Mouse (Mus musculus) hindbrain, embryonic 14.5 days (tissue): ENCODE results near the gene Rpp14. TPM values are rescaled to one million over a fixed set of nuclear protein-coding genes. Genes with fewer than 3 reads are reported as not detected.
A peak's percentile ranks its signal among the peaks of the same experiment; 100 is the strongest.

Source experiments
- ATAC-seq: fragments of 200-750 bp; cut with Nextera tagmentation; 2 replicates; pipeline ENCODE4 v1.8.0; 2017; ENCODE audit warnings: moderate number of reproducible peaks, mild to moderate bottlenecking, moderate TSS enrichment, moderate library complexity; ENCODE audit not compliant: low FRiP score
- DNase-seq: peaks from one replicate; pipeline ENCODE4 v3.0.0-alpha.2; 2015; ENCODE audit warnings: low spot score
- H3K27ac ChIP-seq: fragments of 300-500 bp; sonication (generic); 2 replicates; pipeline ENCODE4 v1.5.1; 2014; ENCODE audit warnings: mild to moderate bottlenecking, moderate library complexity
- H3K27me3 ChIP-seq: fragments of 300-500 bp; sonication (generic); 2 replicates; pipeline ENCODE4 v1.6.1; 2014; ENCODE audit warnings: mild to moderate bottlenecking, low read length, mixed read lengths; ENCODE audit not compliant: control insufficient read depth, insufficient read depth
- H3K36me3 ChIP-seq: fragments of 300-500 bp; sonication (generic); replicated peaks from 2 replicates; pipeline ENCODE4 v1.6.1; 2014; ENCODE audit not compliant: control insufficient read depth, insufficient read depth
- H3K4me1 ChIP-seq: fragments of 300-500 bp; sonication (generic); replicated peaks from 2 replicates; pipeline ENCODE4 v1.6.1; 2014; ENCODE audit warnings: antibody characterized with exemption, low read length, mixed read lengths; ENCODE audit not compliant: control insufficient read depth, insufficient read depth
- H3K4me2 ChIP-seq: fragments of 300-500 bp; sonication (generic); replicated peaks from 2 replicates; pipeline ENCODE4 v1.6.1; 2014; ENCODE audit warnings: mild to moderate bottlenecking, moderate library complexity
- H3K4me3 ChIP-seq: fragments of 300-500 bp; sonication (generic); replicated peaks from 2 replicates; pipeline ENCODE4 v1.5.1; 2014; ENCODE audit warnings: mild to moderate bottlenecking, low read length
- H3K9ac ChIP-seq: fragments of 300-500 bp; sonication (generic); 2 replicates; pipeline ENCODE4 v1.6.1; 2014
- H3K9me3 ChIP-seq: fragments of 300-500 bp; sonication (generic); 2 replicates; pipeline ENCODE4 v1.6.1; 2016; ENCODE audit warnings: low read length; ENCODE audit not compliant: control insufficient read depth
- WGBS: fragments of 180-500 bp; shearing (Covaris S2); extraction: QIAGEN DNeasy Blood & Tissue Kit; methylation state at CpG from one replicate; pipeline ENCODE4 v1.1.7; 2014; 5-methylcytosine and 5-hydroxymethylcytosine counted together
- polyA plus RNA-seq: library from polyadenylated mRNA; unstranded; fragments of >200 nt; fragmentation: Nextera tagmentation; extraction: Ambion mirVana; gene quantifications from 2 replicates; pipeline ENCODE4 v1.2.1, GENCODE M21; 2014

The Rpp14 gene
- polyA plus RNA-seq, 1 experiment from 2014 or later = 45.0 TPM

GRCm38 (mm10) chr14:8101886-8102285, 21.7 kb downstream of the Rpp14 start:
- no peak overlapping the region for H3K4me2 ChIP-seq
- no peaks in the 10 kb centered on the region for H3K27me3 ChIP-seq
- no peak overlapping the region for H3K9ac ChIP-seq
- H3K27ac ChIP-seq = no peak overlapping the region
- peaks cover 34% of the 10 kb centered on the region for H3K4me1 ChIP-seq
- no peak for ATAC-seq
- H3K9me3 ChIP-seq = no peaks in the 10 kb centered on the region
- H3K36me3 ChIP-seq = 0 out of 2 replicates have a peak, but pooled peaks cover 2% of the 10 kb centered on the region
- WGBS = 80% methylated on average over 8 of the region's 8 CpGs
- no peak overlapping the region for H3K4me3 ChIP-seq
- DNase-seq = no peak

GRCm38 (mm10) chr14:8102676-8103075, 22.5 kb downstream of the Rpp14 start:
- ATAC-seq = no peak
- no peak for DNase-seq
- no peaks in the 10 kb centered on the region for H3K27me3 ChIP-seq
- H3K27ac ChIP-seq = no peak overlapping the region
- no peaks in the 10 kb centered on the region for H3K9me3 ChIP-seq
- WGBS = 70% methylated on average over 12 of the region's 12 CpGs
- H3K4me1 ChIP-seq = peaks cover 31% of the 10 kb centered on the region
- H3K4me3 ChIP-seq = no peak overlapping the region
- no peak overlapping the region for H3K4me2 ChIP-seq
- H3K36me3 ChIP-seq = 0 out of 2 replicates have a peak, but pooled peaks cover 6% of the 10 kb centered on the region
- H3K9ac ChIP-seq = no peak overlapping the region

- 72% methylated on average over 4 of the region's 4 CpGs for WGBS
- Histone ChIP-seq H3K4me2 (no peak overlapping the region), H3K4me1 (peaks cover 10% of the 10 kb centered on the region), H3K4me3 (no peak overlapping the region), H3K27ac (no peak overlapping the region), H3K36me3 (0 out of 2 replicates have a peak, but pooled peaks cover 6% of the 10 kb centered on the region), H3K9me3 (no peaks in the 10 kb centered on the region), H3K27me3 (no peaks in the 10 kb centered on the region), H3K9ac (no peak overlapping the region)
- ATAC-seq = no peak
- DNase-seq = no peak
Measured at GRCm38 (mm10) chr14:8108047-8108446, 27.9 kb downstream of the Rpp14 start.

DNA sequence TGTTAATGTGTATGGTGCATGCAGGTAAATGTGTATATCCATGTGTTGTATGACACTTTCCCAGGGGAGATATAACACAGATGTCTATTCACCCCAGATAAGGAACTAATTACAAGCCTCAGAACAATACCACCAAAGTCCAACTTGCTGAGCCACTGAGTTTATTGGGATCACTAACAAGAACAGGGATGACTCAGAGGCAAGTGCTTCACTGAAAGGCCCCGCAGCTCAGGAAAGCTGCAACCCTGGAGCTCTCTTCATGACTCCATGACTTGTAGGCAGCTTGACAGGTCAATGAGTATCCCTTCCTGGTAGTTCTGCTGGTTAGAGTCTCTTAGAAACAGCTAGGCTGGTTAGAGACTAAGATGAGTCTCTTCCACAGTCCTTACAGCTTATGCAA, 28.8 kb downstream of the Rpp14 start:
- Histone ChIP-seq H3K4me2 (no peak overlapping the region), H3K27ac (no peak overlapping the region), H3K4me1 (0 out of 2 replicates have a peak, but pooled peaks cover under 1% of the 10 kb centered on the region), H3K9me3 (no peaks in the 10 kb centered on the region), H3K9ac (no peak overlapping the region), H3K4me3 (no peak overlapping the region), H3K27me3 (no peaks in the 10 kb centered on the region), H3K36me3 (0 out of 2 replicates have a peak, but pooled peaks cover 6% of the 10 kb centered on the region)
- no peak for ATAC-seq
- DNase-seq = no peak
- WGBS = 94% methylated on average over 1 of the region's 1 CpGs

DNA sequence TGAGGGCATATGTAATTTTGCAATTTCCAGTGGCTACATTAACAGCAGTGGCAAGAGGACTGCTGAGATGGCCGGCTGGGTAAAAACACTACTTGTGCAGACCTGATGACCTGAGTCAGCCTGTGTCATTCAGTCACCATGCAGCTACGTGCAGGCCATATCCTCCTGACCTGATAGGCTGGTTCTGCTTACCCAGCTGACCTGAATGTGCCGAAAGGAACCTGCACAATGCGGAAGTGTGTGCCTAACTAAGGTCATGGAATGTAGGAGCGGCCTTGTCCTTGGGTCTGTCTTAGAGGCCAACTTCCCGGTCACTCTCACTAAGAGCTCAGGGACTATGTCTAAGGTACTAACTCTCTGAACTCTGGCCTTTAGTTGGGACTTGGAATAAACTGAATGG, 31.4 kb downstream of the Rpp14 start:
- Histone ChIP-seq H3K4me1 (no peaks in the 10 kb centered on the region), H3K4me2 (no peak overlapping the region), H3K9me3 (no peaks in the 10 kb centered on the region), H3K36me3 (0 out of 2 replicates have a peak, but pooled peaks cover 6% of the 10 kb centered on the region), H3K27ac (no peak overlapping the region), H3K4me3 (no peak overlapping the region), H3K27me3 (no peaks in the 10 kb centered on the region), H3K9ac (no peak overlapping the region)
- ATAC-seq (peak; percentile 31; the same call in 1 of the 2 replicates), DNase-seq (no peak)
- WGBS = 92% methylated on average over 6 of the region's 6 CpGs

GRCm38 (mm10) chr14:8112036-8112435, 31.9 kb downstream of the Rpp14 start:
- no peak overlapping the region for H3K9ac ChIP-seq
- no peaks in the 10 kb centered on the region for H3K27me3 ChIP-seq
- no peak overlapping the region for H3K27ac ChIP-seq
- ATAC-seq (no peak), DNase-seq (no peak)
- H3K36me3 ChIP-seq = 0 out of 2 replicates have a peak, but pooled peaks cover 3% of the 10 kb centered on the region
- no peaks in the 10 kb centered on the region for H3K9me3 ChIP-seq
- WGBS = 92% methylated on average over 8 of the region's 8 CpGs
- H3K4me3 ChIP-seq = no peak overlapping the region
- no peaks in the 10 kb centered on the region for H3K4me1 ChIP-seq
- H3K4me2 ChIP-seq = no peak overlapping the region

DNA sequence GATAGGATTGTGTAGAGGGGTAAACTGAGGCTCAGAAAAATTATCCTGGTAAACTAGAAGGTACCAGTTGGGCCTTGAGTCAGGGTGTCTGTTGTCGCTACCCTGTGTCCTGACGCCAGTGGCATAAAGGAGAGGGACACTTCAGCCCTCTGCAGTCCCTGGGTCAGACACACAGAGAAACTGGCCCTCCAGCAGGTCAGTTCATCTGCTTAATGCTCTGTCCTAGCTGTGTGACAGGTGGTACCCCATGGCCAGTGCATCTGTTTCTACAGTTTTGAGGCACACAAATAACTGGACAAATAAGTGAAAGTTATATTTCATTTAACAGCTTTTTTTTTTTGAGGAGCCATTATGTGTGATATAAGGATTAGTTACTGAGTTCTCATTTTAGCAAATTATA, 33.4 kb downstream of the Rpp14 start:
- DNase-seq (no peak), ATAC-seq (no peak)
- no peaks in the 10 kb centered on the region for H3K9me3 ChIP-seq
- H3K4me2 ChIP-seq = no peak overlapping the region
- WGBS = 89% methylated on average over 2 of the region's 2 CpGs
- H3K27me3 ChIP-seq = no peaks in the 10 kb centered on the region
- H3K36me3 ChIP-seq = no peaks in the 10 kb centered on the region
- H3K4me3 ChIP-seq = no peak overlapping the region
- H3K27ac ChIP-seq = no peak overlapping the region
- H3K9ac ChIP-seq = no peak overlapping the region
- no peaks in the 10 kb centered on the region for H3K4me1 ChIP-seq

- Histone ChIP-seq H3K36me3 (no peaks in the 10 kb centered on the region), H3K9me3 (no peaks in the 10 kb centered on the region), H3K27me3 (no peaks in the 10 kb centered on the region), H3K4me2 (no peak overlapping the region), H3K4me1 (no peaks in the 10 kb centered on the region), H3K27ac (no peak overlapping the region), H3K4me3 (no peak overlapping the region), H3K9ac (no peak overlapping the region)
- DNase-seq (no peak), ATAC-seq (no peak)
- WGBS = 77% methylated on average over 3 of the region's 3 CpGs
Measured at GRCm38 (mm10) chr14:8114306-8114705, 34.1 kb downstream of the Rpp14 start.

- Histone ChIP-seq H3K4me2 (no peak overlapping the region), H3K27me3 (no peaks in the 10 kb centered on the region), H3K9ac (no peak overlapping the region), H3K4me1 (no peaks in the 10 kb centered on the region), H3K27ac (no peak overlapping the region), H3K9me3 (no peaks in the 10 kb centered on the region), H3K36me3 (peaks cover 2% of the 10 kb centered on the region; the same call in 1 of the 2 replicates), H3K4me3 (no peak overlapping the region)
- ATAC-seq (no peak), DNase-seq (no peak)
- 79% methylated on average over 1 of the region's 1 CpGs for WGBS
Measured at GRCm38 (mm10) chr14:8114756-8115155, 34.6 kb downstream of the Rpp14 start.

DNA sequence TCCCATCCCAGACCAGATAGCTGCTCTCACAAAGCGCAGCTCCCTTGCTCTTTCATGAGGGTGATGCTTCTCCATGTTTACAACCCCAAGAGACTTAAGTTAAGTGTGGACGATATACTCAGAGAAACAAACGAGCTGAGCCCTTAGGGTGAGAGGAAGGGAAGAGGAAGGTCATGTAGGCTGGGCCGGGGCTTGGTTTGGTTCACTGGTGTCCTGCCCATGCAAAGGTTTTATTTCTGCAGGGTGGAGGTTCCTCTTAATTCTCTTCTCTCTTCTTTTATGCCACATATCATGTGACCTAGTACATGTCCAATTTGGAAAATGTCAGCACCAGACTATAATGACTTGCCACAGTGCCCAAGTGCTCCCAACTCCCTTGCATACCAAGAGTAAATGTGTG, 35.6 kb downstream of the Rpp14 start:
- H3K27ac ChIP-seq = no peak overlapping the region
- peaks cover 12% of the 10 kb centered on the region; the same call in 1 of the 2 replicates for H3K36me3 ChIP-seq
- no peak overlapping the region for H3K4me2 ChIP-seq
- no peaks in the 10 kb centered on the region for H3K27me3 ChIP-seq
- WGBS = 89% methylated on average over 4 of the region's 4 CpGs
- no peak overlapping the region for H3K4me3 ChIP-seq
- no peak overlapping the region for H3K9ac ChIP-seq
- no peaks in the 10 kb centered on the region for H3K9me3 ChIP-seq
- DNase-seq (no peak), ATAC-seq (no peak)
- H3K4me1 ChIP-seq = no peaks in the 10 kb centered on the region
